Mouse (Mus musculus) cerebellum, adult 2 months (tissue): ENCODE data around the gene Olfr1265.

Source experiments
- CTCF ChIP-seq: fragments of 200-500 bp; IDR thresholded peaks from 2 replicates; pipeline ENCODE4 v1.5.1; 2011; ENCODE audit warnings: low read depth, mild to moderate bottlenecking, control low read depth, low read length, moderate library complexity, borderline replicate concordance; ENCODE audit not compliant: insufficient read depth
- POLR2A ChIP-seq: fragments of 200-500 bp; IDR thresholded peaks from 2 replicates; pipeline ENCODE4 v1.6.1; 2011; ENCODE audit warnings: low read length, control low read depth, borderline replicate concordance; ENCODE audit not compliant: insufficient read depth

GRCm38 (mm10) chr2:90025477-90025876 lies 9.7 kb upstream of the Olfr1265 start, which contains the start of gene Olfr1264:
- no peak for TF ChIP-seq CTCF
- TF ChIP-seq POLR2A, result no peak
